Mouse (Mus musculus): ENCODE data around the gene Fosl2.
"Not testable (repeated sequence)": the region's sequence is repeated elsewhere in the genome, so short reads cannot be mapped to it uniquely, and the experiment has no call there.

Fosl2 gene

DNA sequence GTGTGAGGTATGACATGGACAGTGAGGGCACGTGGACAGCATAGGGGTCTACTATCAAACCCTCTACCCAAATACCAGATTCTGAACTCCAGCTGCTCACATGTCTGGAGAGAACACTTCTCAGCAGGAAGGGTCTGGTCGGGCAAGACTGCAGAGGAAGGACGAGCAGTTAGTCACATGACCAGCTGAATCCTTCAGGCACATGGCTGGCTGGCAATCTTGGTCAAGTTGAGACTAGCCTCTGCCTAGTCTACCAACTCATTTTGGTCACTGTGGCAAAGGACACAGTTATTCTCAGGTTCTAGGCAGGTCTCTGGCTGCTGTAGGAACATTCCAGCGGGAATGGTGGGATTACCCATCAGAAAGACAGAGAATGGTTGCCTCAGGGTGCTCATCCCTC lies 42.1 kb downstream of the Fosl2 start:
- DNase-seq (ENCODE audit: low spot score in 2 of 2), result no peak

DNA sequence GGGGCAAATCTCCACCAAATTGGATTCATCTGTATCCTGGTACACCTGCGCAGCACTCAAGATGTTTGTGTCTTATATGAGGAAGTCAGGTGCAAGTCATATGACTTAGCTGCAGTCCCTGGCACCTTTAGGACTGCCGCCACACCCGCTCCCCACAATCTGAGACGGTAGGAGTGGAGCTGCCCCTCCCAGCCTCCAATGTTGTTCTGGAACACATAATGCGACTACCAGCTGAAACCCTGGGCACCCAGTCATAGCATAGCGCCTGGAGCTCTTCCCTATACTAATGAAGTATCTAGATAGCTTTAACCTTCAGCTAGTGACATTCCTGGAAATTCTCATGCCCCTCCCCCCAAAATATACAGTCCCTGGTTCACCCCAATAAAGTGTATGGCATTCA lies 43.1 kb downstream of the Fosl2 start:
- not testable (repeated sequence) for DNase-seq (ENCODE audit: low spot score in 2 of 2)

DNA sequence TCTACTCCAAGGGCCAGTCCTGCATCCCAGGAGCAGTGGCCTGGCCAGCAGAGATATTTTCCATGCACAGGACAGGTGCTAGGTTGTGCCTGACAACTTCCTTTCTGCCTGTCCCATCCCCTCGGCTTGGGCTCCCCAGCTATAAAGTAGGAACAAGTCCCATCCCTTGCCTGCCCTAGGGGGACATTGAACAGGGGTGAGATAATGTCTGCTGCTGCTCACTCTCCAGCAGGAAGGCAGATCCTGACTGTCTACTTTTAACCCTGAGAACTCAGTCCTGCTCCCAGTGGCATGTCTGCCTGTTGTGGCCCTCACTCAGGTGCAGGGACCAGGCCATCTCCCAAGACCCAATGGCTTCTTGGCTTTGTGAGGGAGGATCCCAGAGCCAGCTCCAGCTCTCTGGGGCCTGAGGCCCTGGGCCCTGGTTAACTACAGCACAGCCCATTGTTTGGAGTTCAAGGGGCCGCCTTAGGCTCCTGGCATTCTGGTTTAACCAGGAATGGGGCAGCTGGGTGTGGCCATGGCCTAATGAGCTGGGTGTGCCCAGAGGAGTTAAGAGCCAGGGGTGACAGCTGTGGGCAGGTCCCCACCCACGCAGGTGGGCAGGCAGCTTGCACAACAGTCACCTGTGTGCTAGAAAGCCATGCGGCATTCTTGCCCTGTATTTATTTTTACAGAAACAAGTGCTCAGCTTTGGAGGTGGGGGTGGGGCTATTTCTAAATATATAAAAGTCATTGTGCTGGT lies 47.5 kb downstream of the Fosl2 start:
- DNase-seq (ENCODE audit: low spot score in 2 of 2), result no peak

DNA sequence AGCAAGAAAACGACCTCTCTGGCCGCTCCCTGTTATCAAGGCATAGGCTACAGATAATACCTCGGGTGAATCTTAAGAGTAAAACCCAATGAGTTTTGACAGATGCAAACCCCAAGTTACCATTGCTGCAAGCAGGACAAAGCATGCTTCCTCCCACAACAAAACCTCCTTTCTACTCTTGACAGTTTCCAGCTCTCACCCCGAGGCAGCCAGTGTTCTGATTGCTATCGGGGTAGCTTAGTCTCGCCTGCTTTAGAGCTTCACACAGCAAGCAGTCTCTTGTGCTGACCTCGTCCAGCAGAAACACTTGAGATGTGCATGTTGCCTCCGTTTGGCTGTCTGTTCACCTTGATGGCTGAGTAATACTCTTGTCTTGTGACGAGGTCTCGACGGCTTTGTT lies 52.1 kb downstream of the Fosl2 start:
- DNase-seq (ENCODE audit: low spot score in 2 of 2), result no peak

DNA sequence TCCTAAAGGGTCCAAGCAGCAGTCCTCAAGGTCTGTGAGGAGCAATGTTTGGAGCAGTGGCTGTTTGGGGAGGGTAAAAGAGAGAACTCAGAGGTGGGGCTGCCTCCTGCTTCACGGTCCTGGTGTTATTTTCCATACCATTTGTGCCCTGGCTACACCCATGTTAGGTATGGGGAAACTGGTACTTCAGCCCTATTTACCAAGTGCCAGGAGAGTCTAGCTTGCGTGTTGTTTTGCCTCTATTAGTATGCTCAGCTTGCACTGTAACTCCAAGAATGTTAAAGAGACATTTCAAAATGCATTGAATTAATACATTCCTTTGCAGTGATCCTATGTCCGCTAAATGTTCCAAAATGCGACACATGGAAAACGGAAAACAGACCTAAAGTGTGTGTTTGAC lies 55.7 kb downstream of the Fosl2 start:
- no peak for DNase-seq (ENCODE audit: low spot score in 2 of 2)

DNA sequence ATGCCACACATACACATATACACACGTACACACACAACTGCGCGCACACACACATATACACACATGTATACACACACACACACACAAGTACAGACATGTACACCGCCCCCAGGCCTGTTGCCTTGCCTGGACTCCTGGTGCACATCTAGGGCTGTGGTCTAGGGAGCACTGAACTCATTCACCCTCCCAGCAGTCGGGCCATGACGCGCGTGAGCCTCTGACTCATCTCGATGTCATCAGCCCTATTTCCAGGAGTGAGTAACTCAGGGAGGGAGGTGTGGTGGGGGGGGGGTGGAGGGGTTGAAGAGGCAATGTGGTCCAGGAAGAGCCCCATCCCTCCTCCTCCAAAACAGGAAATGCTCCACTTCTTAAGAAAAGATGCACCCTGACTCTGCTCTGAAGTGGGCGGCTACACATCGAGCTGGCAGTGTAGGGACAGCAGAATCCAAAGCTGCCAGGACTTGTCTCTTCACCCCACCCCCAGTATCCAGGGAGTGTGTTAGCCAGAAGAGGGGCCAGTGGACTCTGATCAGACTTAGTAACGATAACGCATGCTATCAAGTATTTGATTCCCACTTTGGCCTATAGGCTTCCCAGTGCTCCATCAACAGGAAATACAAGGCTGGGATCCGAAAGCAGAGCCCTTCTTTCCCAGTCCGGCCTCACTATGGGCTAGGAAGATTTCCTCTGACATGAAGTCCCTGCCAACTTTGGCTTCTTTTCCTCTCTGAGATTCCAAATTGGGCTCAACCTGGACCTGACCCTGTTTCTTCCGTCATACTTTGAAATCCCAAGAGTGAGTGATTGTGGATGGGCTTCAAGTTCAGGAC lies 56.6 kb downstream of the Fosl2 start:
- no peak for DNase-seq (ENCODE audit: low spot score in 2 of 2)

DNA sequence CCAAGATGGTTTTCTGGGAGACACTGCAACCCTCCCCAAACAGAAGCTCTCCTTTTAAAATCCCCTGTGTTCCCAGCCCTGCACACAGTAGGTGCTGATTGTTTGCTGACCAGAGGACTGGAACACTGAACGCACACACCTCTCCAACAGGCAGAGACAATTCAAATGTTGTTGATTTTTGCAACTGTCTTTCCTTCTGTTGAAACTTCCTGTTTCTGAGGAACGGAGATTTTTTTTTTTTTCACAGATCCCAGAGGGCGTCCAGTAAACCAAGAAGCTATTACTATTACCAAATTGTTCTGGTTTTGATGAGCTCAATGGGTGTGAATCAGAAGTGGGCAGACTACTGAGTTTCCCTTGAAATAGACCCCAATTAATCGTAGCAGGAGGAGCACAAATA lies 58.6 kb downstream of the Fosl2 start:
- DNase-seq (ENCODE audit: low spot score in 2 of 2), result no peak

DNA sequence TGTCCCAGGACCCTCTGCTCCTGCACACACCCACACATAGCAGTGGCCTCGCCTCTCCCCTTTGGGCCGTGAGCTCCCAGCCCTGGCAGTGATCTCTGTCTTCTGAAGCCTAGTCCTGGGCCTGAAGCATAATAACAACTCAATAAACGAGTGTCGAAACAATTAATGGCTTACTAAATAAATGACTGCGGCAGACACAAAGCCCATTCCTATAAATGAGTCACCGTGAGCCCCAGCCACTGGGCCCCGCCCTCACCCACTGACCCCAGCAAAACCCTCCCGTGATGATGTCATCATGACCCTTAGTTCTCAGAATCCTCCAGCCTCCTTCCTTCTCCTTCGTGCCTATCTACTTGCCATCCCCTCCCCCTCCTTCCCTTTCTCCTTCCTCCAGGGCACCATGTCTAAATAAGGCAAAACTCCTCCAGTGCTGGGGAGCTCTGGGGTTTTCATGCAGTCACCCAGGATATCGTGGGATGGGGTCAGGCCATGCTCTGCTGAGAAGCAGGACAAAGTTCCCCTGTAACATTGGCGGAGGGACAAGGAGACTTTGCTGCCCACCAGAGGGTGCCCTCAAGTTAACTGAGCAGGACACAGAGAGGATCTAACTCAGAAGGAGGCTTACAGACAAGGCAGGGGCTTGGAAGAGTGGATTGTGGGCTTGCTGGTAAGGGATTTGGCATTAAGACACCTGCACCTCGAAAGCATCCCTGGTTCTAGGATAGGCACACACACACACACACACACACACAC lies 60.4 kb downstream of the Fosl2 start:
- no peak for DNase-seq (ENCODE audit: low spot score in 2 of 2)

DNA sequence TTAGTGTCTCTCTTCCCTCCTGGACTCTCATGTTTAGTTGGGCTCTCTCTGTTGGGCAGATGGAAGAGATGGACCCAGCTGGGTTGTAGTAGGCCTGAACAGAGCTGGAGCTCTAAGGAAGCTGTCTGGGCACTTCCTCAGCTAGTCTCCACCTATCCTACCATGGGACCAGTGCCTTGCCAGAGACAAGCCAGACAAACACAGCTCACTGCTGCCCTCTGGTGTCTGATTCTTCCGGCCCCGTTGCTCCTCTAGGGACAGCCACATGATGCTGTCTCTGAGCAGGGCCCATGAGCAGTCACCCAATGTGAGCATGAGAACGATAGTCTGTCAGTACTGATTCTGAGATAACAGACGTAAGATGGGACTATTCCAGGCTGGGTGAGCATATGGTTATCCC lies 62.1 kb downstream of the Fosl2 start:
- peak; percentile 73 to 76 for DNase-seq (ENCODE audit: low spot score in 2 of 2)

DNA sequence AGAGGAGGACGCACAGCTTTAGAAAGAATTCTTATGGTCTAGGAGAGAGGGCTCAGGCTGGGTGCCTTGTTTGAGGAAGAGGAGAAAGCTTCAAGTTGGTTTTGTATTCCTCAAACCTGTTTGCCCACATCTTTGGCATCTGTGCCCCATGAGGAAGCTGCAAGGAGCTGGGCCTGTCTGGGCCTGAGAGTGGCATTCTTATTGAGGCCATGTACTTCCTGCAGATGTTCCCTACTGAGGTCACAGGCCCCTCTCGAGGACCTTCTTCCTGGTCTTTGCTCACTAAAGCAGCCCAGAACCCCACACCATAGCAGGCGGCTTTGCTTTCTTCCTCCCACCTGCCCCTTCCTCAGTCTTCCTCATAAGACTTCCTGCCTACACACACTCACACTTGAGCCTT lies 63.5 kb downstream of the Fosl2 start:
- no peak for DNase-seq (ENCODE audit: low spot score in 2 of 2)

DNA sequence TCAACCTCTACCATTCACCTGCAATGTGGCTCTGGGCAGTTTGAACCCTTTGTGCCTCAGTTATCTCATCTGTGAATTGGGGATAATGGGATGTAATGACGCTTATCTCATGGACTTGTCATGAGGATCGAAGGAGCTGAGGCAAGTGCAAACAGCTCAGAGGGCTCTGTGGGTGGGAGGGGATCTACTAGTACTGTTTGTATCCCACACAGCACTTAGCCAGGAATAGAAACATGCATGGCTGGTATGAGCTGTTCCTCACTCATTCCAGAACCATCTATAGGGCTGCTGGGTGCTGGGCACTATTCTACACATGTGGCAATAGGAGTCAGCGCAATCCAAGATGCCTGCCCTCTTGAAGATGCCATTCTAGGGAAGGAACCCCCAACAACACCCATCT lies 64.0 kb downstream of the Fosl2 start:
- no peak for DNase-seq (ENCODE audit: low spot score in 2 of 2)

DNA sequence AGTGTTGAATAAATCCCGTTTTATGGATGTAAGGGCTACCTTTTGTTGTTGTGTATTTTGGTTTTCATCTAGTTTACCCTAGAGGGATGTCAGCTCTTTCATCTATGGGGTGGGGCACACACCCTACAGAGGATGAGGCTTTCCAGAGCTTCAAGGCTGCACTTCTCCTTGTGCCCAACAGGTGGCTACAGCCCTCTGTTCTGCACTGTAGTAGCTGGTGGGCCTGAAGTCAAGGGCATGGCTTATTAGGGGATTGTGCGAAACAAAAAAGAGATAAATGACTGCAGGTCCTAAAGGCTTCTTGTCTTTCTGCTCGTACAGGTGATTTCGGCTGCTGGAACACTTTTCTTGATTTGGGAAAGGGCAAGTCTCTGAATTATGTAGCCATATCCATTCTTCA lies 69.1 kb downstream of the Fosl2 start:
- DNase-seq (ENCODE audit: low spot score in 2 of 2), result no peak

DNA sequence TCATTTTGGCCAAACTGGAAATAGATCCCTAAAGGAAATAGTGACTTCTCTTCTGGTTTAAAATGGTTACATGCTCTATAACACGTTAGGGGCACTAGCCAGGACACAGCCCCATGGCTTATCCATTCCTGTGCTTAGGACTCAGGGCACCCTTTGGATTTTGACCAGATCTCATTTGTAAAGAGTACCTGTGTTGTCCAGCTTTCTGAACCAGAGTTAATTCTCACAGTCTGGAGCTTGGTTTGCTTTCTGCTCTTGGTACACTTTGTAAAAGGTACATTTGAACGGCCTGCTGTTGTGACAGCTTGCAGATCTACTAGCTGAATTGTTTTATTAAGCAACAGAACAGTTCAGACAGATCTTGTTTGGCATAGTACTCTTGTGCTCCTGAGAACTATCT lies 71.1 kb downstream of the Fosl2 start:
- no peak for DNase-seq (ENCODE audit: low spot score in 2 of 2)
